Mouse (Mus musculus) embryo, embryonic 11 days (tissue): ENCODE results near the gene Klf3.
"Not testable (repeated sequence)": the region's sequence is repeated elsewhere in the genome, so short reads cannot be mapped to it uniquely, and the experiment has no call there.

Source experiments
- DNase-seq: peaks from one replicate; pipeline ENCODE4 v3.0.0-alpha.2; 2015

The Klf3 gene

GRCm38 (mm10) chr5:64840087-64840486, 36.9 kb downstream of the Klf3 start:
- DNase-seq: peak; percentile 13

GRCm38 (mm10) chr5:64844622-64845021, 41.4 kb downstream of the Klf3 start:
- DNase-seq: no peak

GRCm38 (mm10) chr5:64847305-64847704, 44.1 kb downstream of the Klf3 start:
- no peak for DNase-seq

- DNase-seq: no peak
These were observed 46.7 kb downstream of the Klf3 start for GRCm38 (mm10) chr5:64849892-64850291.

GRCm38 (mm10) chr5:64852656-64853398, 49.6 kb downstream of the Klf3 start:
- DNase-seq: no peak

DNA sequence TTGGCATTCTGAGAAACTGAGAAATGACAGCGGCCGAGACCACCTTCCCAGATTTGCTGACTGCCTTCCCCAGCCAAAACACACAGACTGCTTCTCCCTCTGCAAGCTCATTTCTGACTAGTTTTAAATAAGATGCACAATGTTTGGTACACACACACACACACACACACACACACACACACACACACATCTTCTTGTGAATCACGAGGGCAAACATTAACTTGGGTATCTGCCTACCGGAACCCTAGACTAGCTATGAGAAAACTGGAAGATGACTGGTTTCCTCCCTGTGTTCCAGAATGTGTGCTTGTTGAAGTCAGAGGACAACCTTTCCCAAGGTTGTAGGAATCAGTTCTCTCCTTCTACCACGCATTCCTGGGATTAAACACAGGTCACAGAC, 50.2 kb downstream of the Klf3 start:
- DNase-seq: no peak

DNA sequence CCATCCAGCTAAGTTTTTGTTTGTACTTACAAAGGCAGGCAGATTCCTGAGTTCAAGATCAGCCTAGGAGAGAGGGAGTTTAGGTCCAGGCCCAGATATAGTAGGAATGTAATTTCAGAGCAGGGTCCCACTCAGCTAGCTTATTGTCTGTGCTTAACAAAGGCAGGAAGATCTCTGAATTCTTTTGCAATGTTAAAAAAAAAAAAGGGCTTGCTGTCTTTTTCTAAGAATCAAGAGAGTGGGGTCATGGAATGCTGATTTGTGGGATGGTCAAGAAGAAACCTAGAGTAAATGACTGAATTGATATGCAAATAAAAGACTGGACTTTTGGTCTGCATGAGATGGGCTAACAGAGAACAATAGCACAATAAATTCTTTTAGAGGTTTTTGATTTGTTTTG, 52.0 kb downstream of the Klf3 start:
- no peak for DNase-seq

- DNase-seq: no peak
These were observed 57.8 kb downstream of the Klf3 start for GRCm38 (mm10) chr5:64860900-64861470.

- DNase-seq: no peak
These were observed 58.4 kb downstream of the Klf3 start for GRCm38 (mm10) chr5:64861471-64862199.

DNA sequence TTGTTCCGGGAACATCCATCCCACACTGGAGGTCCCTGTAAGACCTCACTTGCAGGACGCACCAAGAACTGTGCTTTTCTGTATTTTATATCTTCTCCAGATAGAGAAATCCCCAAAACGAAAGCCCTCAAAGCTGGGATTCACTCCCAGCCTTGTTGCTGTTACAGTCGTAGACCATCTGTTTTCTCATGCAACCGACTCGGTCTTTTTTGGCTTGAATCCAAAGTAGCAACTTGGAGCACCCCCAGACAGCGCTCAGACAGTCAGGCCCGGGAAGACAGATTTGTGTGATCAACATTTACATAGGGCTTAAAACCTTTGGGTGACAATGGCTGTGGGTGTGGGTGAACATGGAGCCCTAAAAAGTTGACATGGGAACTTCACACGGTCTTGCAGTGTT, 59.1 kb downstream of the Klf3 start:
- DNase-seq: no peak

- DNase-seq: no peak
These were observed 61.5 kb downstream of the Klf3 start for GRCm38 (mm10) chr5:64864699-64865108.

- no peak for DNase-seq
These were observed 62.2 kb downstream of the Klf3 start for GRCm38 (mm10) chr5:64865219-64865964.

GRCm38 (mm10) chr5:64866331-64867050, 63.3 kb downstream of the Klf3 start:
- DNase-seq: peak; percentile 86

DNA sequence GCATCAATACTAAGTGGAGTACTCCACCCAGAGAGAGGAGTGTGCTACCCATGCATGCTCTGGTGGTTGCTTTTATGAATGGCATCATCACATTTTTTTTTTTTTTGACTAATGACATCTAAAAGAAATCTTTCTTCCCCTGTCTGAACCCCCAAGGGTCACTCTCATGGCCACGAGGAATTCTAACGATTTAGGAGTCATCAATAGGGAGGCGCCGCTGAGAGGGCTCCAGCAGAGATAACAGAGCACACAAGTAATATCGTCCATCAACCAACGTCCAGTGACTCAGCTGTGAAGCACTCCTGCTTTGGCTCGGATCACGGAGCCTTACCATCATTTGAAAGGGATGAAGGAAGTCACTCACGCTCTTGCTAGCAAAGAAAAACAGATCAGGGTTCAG, 63.9 kb downstream of the Klf3 start:
- DNase-seq: no peak

DNA sequence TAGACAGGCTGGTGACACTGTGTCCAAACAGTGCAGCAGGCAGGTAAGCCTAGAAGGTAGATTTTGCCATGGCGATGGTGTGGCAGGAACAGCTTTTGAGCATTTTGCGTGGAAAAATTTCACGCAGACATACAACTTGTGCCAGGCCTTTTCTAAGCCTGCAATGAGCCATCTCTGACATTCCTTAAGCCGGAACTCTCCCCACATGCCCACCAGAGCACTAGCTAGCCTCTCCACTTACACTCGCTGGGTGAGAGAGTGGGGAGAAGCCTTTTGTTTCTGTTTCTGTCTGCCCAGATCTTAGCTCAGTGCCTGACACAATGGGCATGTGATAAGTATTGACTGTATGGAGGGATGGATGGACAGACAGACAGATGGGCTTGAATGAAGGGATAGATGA, 64.4 kb downstream of the Klf3 start:
- no peak for DNase-seq

DNA sequence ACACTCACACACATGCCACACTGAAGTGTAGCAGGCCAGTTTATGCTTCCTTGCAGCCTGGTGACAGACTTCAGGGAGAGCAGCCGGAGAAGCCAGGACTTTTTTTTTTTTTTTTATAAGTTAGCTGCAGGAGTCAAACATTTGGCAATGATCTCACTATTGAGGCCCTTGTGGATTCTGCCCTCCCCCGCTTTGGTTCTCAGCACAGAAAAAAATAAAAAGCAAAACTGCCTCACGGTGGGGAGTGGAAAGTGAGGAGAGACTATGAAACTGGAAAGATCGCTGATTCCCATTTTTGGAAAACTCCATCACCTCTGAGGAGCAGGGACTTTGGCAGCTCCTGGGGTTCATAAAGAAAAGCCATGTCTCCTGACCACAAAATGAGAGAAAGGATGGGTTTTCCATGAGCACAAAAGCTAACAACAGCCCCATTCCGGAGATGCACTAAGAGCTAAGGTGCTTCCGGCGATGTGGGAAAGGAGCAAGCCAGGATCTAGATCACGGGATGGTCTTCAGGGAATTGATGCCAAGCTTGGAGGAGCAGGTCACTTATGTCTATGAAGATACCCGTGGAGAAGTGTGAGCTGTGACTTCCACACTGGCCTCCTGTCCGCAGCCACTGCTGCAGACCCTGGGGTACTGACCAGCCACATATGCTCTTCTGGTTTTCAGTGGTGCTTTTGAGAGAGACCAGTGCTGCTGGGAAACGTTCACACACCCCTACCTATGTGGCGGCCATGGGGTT, 73.1 kb downstream of the Klf3 start:
- peak; percentile 45 for DNase-seq

DNA sequence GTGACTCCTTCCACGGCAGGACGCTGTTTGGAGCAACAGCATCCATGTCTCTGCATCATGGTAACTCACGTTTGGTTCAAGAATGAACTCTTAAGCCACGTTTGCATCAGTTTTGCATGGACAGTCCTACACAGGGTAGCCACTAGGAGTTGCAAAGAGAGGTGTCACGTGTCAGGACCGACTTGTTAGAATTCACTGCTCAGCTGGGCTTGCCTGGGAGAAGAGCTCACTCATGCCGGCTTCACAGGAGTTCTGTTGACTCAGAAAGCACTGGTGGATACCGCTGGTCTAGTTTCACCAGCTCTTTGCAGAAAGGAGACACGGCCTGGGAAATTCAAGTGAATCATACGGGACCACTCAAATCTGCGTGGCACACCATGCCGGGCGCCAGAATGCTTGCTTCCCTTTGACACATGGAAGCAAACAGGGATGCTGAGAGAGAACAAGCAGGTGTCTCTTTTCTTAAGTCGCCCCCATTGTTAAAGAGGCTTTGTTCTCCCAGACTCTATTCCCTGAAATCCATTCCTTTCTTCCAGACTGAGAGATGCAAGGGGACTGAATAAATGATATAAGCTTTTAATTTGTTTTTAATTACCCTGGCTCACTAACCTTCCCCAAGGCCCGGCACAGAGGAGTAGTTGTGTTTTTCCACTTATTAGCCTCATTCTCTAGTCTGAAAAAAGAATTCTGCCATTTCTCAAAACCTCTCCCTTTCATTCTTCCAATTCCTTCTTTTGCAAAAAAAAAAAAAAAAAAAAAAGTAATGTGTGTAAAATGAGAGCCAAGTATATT, 74.2 kb downstream of the Klf3 start:
- DNase-seq: peak; percentile 60

GRCm38 (mm10) chr5:64878027-64878425, 74.8 kb downstream of the Klf3 start:
- peak; percentile 85 for DNase-seq

DNA sequence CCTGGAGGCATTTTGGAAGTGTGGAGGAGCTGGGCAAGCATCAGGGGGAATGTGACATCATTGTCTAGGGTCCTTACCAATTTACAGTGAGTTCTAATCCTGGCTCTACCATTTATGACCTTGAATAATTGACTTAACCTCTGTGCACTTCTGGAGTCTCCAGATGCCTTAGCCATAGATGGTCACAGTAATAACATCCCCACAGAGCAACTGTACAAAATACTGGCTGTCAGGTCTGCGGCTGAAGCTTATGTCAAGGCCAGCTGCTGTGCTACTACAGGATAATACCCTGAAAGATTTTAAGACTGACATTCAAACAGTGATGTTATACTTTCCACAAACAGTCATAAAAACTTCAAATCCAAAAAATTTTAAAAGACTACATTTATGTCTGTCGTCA, 75.3 kb downstream of the Klf3 start:
- DNase-seq: no peak

DNA sequence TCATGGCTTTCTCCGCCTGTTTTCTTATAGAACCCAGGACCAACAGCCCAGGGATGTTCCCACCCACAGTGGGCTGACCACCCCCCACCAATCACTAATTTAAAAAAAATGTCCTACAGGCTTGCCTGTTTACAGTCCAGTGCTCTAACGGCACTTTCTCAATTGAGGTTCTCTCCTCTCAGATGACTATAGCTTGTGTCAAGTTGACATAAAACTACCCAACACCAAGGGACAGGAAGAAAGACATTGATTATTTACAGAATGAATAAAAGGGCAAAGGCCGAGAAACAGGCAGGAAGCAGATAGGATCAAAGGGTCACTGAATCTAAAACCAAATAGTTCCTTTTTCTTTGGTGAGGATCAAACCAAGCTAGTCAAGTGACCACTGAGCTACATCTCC, 76.1 kb downstream of the Klf3 start:
- no peak for DNase-seq

DNA sequence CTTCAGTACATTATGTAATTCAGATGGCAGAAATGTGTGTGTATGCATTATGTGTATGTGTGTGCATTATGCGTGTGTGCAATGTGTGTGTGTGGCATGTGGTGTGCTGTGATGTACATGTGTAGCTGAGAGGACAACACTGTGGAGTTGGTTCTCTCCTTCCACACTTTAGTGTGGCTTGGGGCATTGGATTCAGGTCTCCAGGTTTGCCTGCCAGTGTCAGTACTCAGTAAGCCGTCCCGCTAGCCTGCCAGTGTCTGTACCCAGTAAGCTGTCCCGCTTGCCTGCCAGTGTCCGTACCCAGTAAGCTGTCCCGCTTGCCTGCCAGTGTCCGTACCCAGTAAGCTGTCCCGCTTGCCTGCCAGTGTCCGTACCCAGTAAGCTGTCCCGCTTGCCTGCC, 78.4 kb downstream of the Klf3 start:
- DNase-seq: not testable (repeated sequence)
